Mouse (Mus musculus) liver, embryonic 14.5 days (tissue): ENCODE results near the gene Zdhhc19. TPM values are rescaled to one million over a fixed set of nuclear protein-coding genes. Genes with fewer than 3 reads are reported as not detected.
"Not testable (repeated sequence)": the region's sequence is repeated elsewhere in the genome, so short reads cannot be mapped to it uniquely, and the experiment has no call there.

Experiments used
- ATAC-seq: fragments of 200-750 bp; cut with Nextera tagmentation; 2 replicates; pipeline ENCODE4 v1.8.0; 2017; ENCODE audit warnings: moderate number of reproducible peaks, mild to moderate bottlenecking, moderate library complexity; ENCODE audit not compliant: insufficient read depth
- DNase-seq, 3 experiments: peaks; one replicate each; pipeline ENCODE4 v3.0.0-alpha.2; 2012 to 2013; ENCODE audit warnings: low read depth in 3 of 3, low spot score in 3 of 3
- H3K27ac ChIP-seq: fragments of 300-500 bp; sonication (generic); 2 replicates; pipeline ENCODE4 v1.5.1; 2014; ENCODE audit warnings: moderate library complexity, mild to moderate bottlenecking, control low read depth, inconsistent platforms
- H3K27me3 ChIP-seq: fragments of 300-500 bp; sonication (generic); 2 replicates; pipeline ENCODE4 v1.6.1; 2014; ENCODE audit warnings: mild to moderate bottlenecking, low read length, moderate library complexity; ENCODE audit not compliant: control insufficient read depth, insufficient read depth
- H3K36me3 ChIP-seq: fragments of 300-500 bp; sonication (generic); replicated peaks from 2 replicates; pipeline ENCODE4 v1.6.1; 2014; ENCODE audit warnings: low read depth; ENCODE audit not compliant: control insufficient read depth, insufficient read depth
- H3K4me1 ChIP-seq, 2 experiments: fragments of 200-500 bp in 1 of 2; fragments of 300-500 bp in 1 of 2; sonication (generic) in 1 of 2; replicated peaks; 2 replicates each; pipeline ENCODE4 v1.6.1; 2012 to 2014; ENCODE audit warnings: antibody characterized with exemption in 1 of 2, inconsistent platforms in 1 of 2, low read length in 1 of 2; ENCODE audit not compliant: control insufficient read depth in 2 of 2, insufficient read depth in 2 of 2
- H3K4me2 ChIP-seq: fragments of 300-500 bp; sonication (generic); 2 replicates; pipeline ENCODE4 v1.6.1; 2014; ENCODE audit warnings: low read depth, mild to moderate bottlenecking, control low read depth, moderate library complexity
- H3K4me3 ChIP-seq, 2 experiments: fragments of 200-500 bp in 1 of 2; fragments of 300-500 bp in 1 of 2; sonication (generic) in 1 of 2; 2 replicates each; pipeline ENCODE4 v1.5.1; 2012 to 2014; ENCODE audit warnings: low read depth in 2 of 2, low read length in 2 of 2, mild to moderate bottlenecking in 2 of 2, control low read depth in 1 of 2, inconsistent platforms in 1 of 2, moderate library complexity in 1 of 2; ENCODE audit not compliant: insufficient read depth in 1 of 2
- H3K9ac ChIP-seq: fragments of 300-500 bp; sonication (generic); replicated peaks from 2 replicates; pipeline ENCODE4 v1.6.1; 2014; ENCODE audit warnings: mild to moderate bottlenecking, control low read depth, moderate library complexity
- H3K9me3 ChIP-seq: fragments of 300-500 bp; sonication (generic); 2 replicates; pipeline ENCODE4 v1.6.1; 2016; ENCODE audit warnings: low read length, mixed read lengths; ENCODE audit not compliant: control insufficient read depth
- CTCF ChIP-seq: IDR thresholded peaks from 2 replicates; pipeline ENCODE4 v1.5.1; 2016; ENCODE audit warnings: antibody characterized with exemption, low read depth, control low read depth
- EP300 ChIP-seq: IDR thresholded peaks from 2 replicates; pipeline ENCODE4 v1.6.1; 2016; ENCODE audit warnings: antibody characterized with exemption, low read depth
- WGBS: fragments of 180-500 bp; shearing (Covaris S2); extraction: QIAGEN DNeasy Blood & Tissue Kit; methylation state at CpG from one replicate; pipeline ENCODE4 v1.1.7; 2014; ENCODE audit not compliant: insufficient replicate concordance; 5-methylcytosine and 5-hydroxymethylcytosine counted together
- polyA plus RNA-seq, 2 experiments: library from polyadenylated mRNA; depleted of rRNA in 1 of 2; stranded (reverse) in 1 of 2; unstranded in 1 of 2; fragments of >200 nt; fragmentation: Nextera tagmentation in 1 of 2; extraction: Ambion mirVana in 1 of 2; gene quantifications; 2 replicates each; pipeline versions ENCODE4 v1.2.1 to v1.2.3; 2012 to 2014

Zdhhc19 gene
- polyA plus RNA-seq, 2 experiments, result not detected

DNA sequence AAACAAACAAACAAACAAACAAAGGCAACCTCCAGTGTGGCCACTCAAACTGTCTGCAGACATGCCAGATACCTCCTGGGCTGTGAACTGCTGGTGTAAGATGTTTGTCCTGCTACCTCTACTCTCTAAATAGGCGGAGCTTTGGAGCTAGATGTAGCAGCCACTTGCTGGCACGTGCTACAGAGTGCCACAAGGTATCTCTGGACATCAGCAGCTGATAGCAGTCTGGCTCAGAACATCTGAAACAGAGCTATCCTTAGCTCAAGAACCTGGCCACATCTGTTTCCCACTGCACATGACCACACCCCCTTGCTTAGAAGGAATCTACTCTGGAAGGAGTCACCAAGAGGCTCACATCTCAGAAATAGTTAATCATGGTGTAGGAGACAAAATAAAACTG lies 10.9 kb upstream of the Zdhhc19 start:
- 35% methylated on average over 2 of the region's 2 CpGs for WGBS
- Histone ChIP-seq H3K9me3 (no peaks in the 10 kb centered on the region), H3K4me2 (no peak overlapping the region), H3K4me3 (no peak overlapping the region), H3K27me3 (no peaks in the 10 kb centered on the region), H3K4me1 (peaks cover 12 to 19% of the 10 kb centered on the region in 2 experiments), H3K9ac (no peak overlapping the region; the same call in 1 of the 2 replicates), H3K27ac (no peak overlapping the region), H3K36me3 (no peaks in the 10 kb centered on the region)
- DNase-seq (no peak), ATAC-seq (no peak)
- TF ChIP-seq CTCF (no peak), EP300 (no peak)

DNA sequence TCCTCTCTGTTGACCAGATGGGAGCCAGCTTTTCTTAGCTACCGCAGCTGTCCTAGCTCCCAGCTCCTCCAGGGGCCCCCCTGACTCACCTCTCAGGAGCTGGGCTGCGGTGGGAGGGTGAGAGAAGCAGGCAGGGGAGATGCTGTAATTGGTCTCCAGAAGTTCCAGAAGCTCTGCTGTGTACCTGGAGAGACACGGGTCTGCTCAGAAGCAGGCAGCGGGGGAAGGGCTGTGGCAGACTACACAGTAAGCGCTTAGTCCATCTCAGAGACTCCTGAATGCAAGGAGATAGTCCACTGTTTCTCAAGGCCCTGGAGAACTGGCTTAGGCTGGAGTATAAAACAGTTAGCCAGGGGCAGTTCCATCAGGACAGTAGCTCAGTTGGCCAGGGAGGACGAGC lies 10.0 kb upstream of the Zdhhc19 start:
- peaks cover 12 to 19% of the 10 kb centered on the region in 2 experiments for H3K4me1 ChIP-seq
- H3K9me3 ChIP-seq, result no peaks in the 10 kb centered on the region
- DNase-seq, result no peak
- TF ChIP-seq CTCF, result no peak
- H3K36me3 ChIP-seq, result no peaks in the 10 kb centered on the region
- H3K4me2 ChIP-seq, result no peak overlapping the region
- H3K27ac ChIP-seq, result no peak overlapping the region
- H3K27me3 ChIP-seq, result no peaks in the 10 kb centered on the region
- no peak for ATAC-seq
- no peak overlapping the region for H3K4me3 ChIP-seq
- no peak overlapping the region for H3K9ac ChIP-seq
- 71% methylated on average over 6 of the region's 6 CpGs for WGBS

DNA sequence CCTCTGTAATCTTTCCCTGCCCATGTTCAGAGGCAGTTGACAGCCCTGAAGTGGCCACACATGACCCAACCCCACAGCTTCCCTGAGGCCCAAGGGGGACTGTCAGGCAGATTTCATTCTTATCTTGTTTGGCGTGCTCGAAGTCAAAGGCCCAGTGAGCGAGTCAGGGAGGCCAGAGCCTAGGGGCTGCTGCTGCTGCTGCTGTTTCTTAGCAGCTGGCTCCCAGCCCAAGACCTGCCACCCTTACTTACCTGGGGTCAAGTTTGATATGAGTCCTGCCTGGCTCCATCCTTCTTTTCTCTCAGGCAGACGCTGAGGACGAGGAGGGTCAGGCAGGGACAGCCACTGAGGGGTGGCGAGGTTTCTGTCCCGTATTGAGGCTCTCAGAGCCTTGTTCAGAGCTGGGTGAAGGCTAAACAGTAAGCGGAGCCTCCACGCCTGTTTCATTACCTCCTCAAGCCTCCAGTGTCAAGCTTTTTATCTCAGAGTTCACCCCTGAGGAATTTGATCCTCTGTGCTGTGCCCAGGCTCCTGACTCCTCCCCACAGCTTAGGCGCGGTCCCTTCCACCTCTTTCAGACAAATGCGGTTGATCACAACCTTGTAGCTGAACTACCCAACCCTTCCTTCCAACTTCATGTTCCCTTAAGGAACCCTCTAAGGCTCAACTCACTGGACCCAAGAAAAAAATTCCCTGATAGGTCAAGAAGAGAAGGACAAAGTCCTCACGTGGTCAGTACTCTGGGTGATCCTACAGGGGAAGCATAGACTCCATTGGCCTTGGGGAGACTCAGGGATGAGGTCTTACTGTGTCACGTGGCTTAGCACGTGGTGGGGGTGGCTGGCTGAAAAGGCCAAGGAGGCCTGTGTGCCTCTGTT lies 8.6 kb upstream of the Zdhhc19 start, which contains the start of gene Slc51a:
Slc51a (minus strand) TSS at position 646 of the 878 bp plus-strand sequence.
- Histone ChIP-seq H3K27me3 (no peaks in the 10 kb centered on the region), H3K4me2 (peak within 1 kb of the TSS; percentile 58), H3K36me3 (no peaks in the 10 kb centered on the region), H3K9ac (0 out of 2 replicates have a peak within 1 kb of the TSS, but pooled peaks have one; percentile 24), H3K4me1 (peaks cover 12 to 19% of the 10 kb centered on the region in 2 experiments), H3K4me3 (no peak within 1 kb of the TSS), H3K9me3 (no peaks in the 10 kb centered on the region), H3K27ac (peak within 1 kb of the TSS; percentile 52)
- TF ChIP-seq EP300, result peak; percentile 72
- no peak for TF ChIP-seq CTCF
- WGBS, result 18% methylated on average over 15 of the region's 15 CpGs
- DNase-seq, result peak in 2 of 3 experiments; percentile 60 to 63
- ATAC-seq, result peak; percentile 89

DNA sequence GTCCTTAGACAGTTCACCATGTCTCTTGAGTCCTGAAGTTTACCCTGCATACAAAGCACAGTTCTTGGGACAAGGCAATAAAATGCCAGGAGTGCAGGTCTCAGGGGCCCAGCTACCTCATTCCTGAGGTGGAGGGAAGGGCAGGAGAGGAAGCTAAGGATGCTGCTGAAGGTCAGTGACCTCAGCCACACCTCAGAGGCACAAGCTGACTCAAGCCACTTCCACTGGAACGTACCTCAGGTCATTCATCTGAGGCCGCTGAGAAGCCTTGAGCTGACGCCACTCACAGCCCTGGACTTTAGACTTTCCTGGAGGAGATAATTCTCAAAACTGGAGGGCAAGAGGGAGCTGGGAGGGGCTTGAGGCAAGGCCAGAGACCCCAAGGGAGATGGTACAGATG lies 7.1 kb upstream of the Zdhhc19 start:
- no peak for ATAC-seq
- TF ChIP-seq EP300 (no peak), CTCF (no peak)
- no peak overlapping the region for H3K4me3 ChIP-seq
- no peaks in the 10 kb centered on the region for H3K9me3 ChIP-seq
- WGBS, result 88% methylated on average over 3 of the region's 3 CpGs
- no peaks in the 10 kb centered on the region for H3K27me3 ChIP-seq
- H3K9ac ChIP-seq, result no peak overlapping the region
- no peak overlapping the region for H3K4me2 ChIP-seq
- no peaks in the 10 kb centered on the region for H3K36me3 ChIP-seq
- H3K27ac ChIP-seq, result no peak overlapping the region
- DNase-seq, result no peak
- H3K4me1 ChIP-seq, result peaks cover 12 to 19% of the 10 kb centered on the region in 2 experiments

DNA sequence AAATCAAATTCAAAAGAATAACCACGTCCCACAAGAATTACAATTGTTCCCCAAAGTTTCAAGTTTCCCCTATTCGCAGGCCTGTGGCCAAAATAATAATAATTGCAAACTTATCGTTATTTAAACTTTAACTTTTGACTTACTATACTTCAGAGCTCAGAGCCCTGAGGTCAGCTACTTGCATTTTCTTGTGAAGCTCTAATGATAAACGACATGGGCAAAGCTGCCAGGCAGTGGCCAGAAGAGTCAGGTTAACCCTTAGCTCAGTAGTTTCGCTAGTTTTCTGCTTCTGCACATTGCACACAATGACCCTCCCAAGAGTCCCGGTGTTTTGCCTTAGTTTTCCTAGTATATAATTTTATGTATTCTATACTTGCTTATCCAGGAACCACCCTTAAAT lies 1.7 kb upstream of the Zdhhc19 start:
- not testable (repeated sequence) for H3K27ac ChIP-seq, ATAC-seq, H3K9me3 ChIP-seq, H3K4me2 ChIP-seq, H3K36me3 ChIP-seq, DNase-seq, H3K4me3 ChIP-seq, H3K9ac ChIP-seq, H3K27me3 ChIP-seq, H3K4me1 ChIP-seq
- WGBS, result 62% methylated on average over 6 of the region's 6 CpGs
